Mouse (Mus musculus) embryo, embryonic 11.5 days (tissue): ENCODE measurements at regions not wholly inside any gene's neighbourhood (a gene's known extent, or its start where the extent isn't known, plus 50 kb on each side); places are given as distances from the start of the nearest gene placed in this dataset.

Experiments used
- DNase-seq: peaks from one replicate; pipeline ENCODE4 v3.0.0-alpha.2; 2012; ENCODE audit warnings: low read depth, low spot score

DNA sequence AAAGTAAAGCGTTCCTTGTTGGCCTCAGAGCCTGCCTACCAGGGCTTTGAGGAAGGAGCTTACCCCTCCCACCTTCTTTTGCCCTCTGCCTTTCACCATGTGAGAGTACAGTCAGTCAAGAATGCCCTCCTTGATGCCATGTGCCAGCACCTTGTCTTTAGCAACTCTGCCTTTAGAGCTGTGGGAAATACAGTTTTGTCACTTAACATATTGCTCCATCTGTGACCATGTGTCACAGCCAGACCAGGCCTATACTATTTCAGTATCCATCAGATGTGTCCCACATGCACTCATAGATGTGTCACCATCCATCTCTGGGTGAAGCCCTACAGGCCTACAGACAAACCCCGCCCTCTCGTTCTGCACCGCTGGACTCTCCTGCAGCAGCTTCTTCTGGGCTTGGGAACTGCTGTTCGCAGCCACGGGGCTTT lies 355.9 kb downstream of the Agtpbp1 start:
- no peak for DNase-seq

DNA sequence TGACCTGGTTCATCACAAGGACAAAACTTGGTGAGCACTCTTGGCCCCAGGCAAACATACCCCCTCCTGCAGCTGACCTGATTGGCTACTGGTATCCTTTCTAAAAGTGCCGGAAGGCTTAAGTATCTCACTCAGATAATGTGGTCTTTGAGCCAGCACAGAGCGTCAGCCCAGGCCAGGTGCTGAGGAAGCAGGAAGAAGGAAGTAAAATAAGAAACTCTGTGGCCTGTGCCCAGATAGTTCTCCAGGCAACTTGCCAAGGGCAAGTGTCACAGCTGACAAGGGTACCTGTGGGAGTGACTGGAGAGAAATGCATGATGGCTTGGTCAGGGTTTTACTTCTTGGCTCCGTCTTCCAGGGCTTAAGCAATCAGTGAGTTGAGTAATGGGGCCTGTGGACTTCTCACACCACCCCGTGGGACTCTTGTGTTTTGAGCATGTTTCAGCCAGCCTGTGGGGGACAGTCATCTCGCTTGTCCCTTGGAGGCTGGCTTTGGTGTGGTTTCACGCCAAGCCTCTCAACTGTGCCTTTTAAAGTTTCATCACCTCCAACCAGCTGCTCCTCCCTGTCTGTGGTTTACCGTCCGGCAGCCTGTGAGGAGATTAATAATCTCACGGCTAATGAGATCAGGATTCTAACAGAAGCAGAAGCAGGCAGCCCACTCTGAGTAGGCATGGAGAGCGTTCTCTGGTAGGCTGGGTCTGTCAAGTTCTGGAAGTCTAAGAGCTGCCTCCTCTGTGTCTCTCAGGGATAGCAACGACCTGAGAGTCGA lies 356.8 kb downstream of the Agtpbp1 start:
- no peak for DNase-seq

DNA sequence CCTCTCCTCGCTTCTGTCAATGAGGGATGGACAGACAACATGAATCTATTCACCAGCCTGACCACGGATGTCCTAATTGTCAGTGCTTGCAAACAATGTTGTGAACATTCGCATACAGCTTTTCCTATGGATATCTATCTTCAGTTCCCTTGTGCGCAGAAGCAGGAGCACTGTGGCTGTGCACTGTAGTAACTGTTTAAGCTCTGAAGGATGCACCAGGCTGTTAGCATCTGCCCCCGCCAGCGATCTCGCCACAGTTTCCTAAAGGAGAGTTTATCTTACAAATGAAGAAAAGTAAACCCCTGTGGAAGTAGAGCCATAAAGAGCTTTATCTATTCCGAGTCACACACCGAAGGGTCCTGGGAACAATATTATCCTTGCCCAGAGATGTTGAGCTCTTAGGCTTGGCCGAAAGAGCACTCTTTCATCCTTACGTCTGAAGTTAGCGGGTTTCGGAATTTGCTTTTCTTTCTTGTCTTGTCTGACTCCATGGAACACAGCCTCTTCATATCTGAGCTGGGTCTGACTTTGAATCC lies 357.4 kb downstream of the Agtpbp1 start:
- DNase-seq: no peak

DNA sequence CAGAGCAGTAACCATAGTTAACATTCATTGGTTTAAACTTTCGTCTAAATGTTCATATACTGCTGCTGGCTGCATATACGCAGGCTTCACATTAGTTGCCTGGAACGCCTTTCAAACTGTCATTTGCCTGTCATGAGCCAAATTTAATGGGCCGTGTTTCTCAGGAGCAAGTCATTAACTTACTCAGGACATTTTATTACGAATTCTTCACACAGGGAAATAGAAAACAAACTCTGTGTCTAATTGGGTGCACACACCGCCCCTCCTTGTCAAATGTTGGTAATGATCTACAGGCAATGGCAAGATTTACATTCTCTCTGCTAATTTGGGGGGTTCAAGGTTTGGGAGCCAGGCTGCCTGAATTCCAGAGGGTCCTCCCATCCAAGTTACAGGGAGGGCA lies 364.4 kb downstream of the Agtpbp1 start:
- DNase-seq: no peak

DNA sequence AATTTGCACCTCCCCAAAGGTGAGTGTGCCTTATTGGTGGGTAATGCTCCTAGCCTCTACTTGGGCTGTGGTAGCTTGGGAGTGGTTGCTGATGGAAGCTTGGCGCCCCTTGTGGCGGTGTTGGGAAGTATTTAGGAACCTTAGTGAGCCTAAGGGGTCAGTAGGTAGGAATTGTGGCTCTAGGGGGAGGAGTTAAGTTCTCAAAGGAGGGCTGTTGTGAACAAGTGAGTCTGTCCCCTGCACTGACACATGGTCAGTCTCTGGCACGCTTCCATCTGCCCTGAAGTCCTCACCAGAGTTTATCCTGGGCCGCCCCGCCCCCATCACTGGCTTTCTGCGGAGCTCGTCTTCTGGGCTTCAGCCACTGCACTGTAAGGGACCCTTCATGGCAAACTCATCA lies 364.9 kb downstream of the Agtpbp1 start:
- DNase-seq: no peak

DNA sequence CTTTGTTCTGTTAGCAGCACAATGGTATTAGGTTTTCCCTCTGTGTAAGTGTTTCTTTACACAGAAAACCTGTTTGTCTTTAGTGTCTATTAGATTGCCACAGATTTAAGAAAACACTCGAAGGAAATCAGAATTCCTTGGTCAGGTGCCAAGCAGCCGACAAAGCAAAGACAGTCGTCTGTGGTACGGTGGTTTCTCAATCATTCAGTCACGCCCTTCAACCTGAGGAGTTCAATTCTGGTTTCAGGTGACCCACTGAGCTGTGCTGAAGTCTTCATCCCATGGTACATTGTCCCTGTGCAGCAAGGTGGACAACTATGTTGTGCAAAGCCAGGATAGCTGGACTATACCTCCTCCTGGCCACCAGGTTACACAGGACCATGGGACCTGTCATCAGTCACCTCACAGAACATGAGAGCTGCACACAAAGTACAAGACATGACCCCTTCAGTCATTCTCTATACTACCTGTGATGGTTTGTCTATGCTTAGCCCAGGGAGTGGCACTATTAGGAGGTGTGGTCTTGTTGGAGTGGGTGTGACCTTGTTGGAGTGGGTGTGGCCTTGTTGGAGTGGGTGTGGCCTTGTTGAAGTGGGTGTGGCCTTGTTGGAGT lies 368.2 kb downstream of the Agtpbp1 start:
- no peak for DNase-seq

DNA sequence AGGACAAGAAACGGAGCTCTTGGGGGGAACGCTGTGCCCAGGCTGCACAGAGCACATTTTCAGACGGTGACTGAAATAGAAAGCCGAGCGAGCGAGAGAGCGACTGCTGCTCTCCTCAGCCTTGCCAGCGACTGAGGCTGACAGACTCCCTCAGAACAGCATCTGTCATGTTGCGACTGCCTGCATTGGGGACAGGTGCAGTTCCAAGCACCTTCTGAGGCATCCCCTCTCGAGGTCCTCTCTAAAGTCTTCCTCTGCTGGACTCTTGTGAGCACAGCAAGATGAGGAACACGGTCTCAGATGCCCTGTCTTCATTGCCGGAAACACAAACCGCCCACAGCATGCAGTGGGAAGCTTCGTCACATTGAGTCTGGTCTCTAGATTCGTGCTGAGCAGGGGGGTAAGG lies 372.7 kb downstream of the Agtpbp1 start:
- DNase-seq: no peak

DNA sequence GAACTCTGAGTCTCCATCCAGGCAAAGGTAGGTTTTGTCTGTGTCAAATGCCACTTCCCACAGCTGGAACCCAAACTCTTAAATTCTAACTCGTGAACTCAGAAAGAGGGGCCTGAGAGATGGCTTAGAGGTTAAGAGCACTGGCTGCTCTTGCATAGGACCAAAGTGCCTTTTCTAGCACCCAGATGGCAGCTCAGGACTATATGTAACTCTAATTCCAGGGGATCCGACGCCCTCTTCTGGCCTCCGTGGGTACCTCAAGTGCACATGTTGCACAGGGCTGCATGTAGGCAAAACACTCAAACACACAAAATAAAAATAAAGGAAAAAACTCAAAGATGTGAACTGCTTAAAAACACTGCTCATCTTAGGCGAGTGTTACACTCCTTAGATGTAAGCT lies 374.2 kb downstream of the Agtpbp1 start:
- no peak for DNase-seq

DNA sequence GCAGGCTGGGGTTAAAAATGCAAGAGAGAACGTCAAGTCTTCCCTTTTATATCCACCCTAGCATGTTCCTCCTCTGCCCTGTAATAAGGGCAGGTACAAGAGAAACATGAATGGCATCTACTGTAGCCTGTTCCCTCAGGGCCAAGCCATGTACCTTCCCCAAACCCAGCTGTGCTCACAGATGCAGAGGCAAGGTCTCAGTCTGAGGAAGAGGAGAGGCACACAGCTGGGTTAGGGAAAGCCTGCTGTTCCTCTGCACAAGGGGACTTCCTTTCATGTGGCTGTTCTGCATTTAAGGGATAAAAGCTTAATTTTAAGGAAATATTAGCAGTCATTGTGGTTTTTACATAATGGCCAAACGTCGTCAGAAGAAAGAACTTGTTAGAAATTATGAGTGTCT lies 378.8 kb downstream of the Agtpbp1 start:
- no peak for DNase-seq

DNA sequence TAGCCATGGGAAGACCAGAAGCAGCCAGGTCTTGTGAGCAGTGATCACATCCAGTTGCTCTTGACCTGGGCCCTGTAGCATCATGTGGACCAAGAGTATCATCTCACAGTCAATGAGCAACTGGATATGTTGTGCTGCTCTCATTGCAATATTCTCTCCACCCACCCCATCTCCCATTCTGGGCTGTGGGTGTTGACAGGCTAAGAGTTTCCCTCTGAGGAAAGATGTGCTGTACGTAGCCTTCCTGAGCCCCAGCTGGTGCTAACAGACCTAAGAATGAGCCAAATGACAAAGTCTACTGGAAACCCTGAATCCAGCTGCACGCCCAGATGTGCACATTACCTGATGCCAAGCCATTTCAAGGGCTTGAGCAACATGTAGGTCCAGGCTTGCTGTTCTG lies 380.5 kb downstream of the Agtpbp1 start:
- no peak for DNase-seq

DNA sequence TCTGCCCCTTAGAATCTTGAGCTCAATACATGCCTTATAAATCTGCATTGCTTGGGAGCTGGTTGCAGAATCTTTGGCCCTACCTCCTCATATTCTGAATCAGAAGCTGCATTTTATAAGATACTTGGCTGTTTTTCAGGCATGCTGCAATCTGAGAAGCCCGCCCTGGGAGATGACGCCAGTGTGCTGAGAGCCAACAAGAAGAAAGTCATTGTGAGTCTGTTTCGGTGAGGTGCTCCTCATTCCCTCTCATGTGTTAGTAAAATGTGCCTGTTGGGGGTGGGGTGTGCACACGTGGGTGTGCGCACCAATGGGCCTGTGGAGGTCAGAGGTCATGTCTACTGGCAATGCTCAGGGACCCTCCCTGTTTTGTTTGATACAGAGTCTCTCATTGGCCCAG lies 388.7 kb downstream of the Agtpbp1 start:
- DNase-seq: no peak

DNA sequence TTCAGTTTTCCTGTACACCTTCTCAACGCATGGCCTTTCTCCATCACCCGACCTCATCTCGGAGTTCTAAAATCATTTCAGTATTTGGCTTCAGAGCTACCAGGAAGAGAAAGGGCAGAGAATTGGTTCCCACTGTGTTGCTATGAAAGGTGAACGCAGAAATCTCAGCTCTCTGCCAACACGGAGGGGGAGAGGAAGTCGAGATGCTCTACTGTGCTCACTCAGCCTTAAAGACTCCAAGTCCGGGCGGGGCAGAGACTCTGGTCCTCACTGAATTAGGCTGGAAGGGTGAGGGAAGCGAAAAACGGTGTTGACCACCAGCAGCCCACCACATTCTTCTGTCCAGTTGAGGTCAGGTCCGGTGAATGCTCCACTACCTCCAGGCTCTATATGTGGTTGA lies 382.1 kb downstream of the Ntrk2 start:
- DNase-seq: no peak
